Mouse (Mus musculus): ENCODE data around the gene Smg9.
"Not testable (repeated sequence)": the region's sequence is repeated elsewhere in the genome, so short reads cannot be mapped to it uniquely, and the experiment has no call there.

Smg9 gene

GRCm38 (mm10) chr7:24378049-24378701, 21.2 kb upstream of the Smg9 start:
- DNase-seq: no peak

DNA sequence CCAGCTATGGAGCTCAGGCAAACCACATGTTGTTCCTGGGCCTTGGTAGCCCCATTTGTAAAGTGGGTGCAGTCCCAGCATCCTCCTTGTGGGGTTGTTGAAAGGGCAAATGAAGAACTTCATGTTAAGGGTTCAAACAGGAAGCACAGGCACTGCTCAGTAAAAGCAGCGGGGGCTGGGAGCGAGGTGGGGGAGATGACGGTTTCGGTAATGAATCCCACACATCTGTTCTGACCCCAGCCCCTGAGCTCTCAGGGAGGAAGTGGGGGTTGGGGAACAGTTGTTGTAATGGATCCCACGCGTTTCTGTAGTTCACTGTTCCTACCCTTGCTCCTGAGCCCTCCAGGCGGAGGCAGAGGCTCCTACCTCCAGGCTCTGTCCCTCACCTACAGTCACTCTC, 19.5 kb upstream of the Smg9 start:
- DNase-seq: no peak

DNA sequence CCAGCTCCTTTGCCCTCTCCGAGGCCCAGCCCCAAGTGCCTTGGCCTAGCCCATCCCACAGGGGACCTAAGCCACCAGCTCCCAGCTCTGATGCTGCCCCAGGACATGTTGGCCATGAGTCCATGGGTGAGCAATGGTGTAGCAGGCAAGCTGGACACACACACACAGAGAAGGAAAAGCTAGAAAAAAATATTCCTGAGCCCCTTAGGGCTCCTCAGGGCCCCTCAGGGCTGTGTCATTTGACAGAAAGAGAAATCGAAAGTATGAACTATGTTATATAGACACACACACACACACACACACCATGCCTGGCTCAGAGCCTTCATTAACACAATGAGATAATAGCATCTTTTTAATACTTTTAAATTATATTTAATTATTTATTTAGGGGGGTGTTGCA, 19.0 kb upstream of the Smg9 start:
- no peak for DNase-seq

DNA sequence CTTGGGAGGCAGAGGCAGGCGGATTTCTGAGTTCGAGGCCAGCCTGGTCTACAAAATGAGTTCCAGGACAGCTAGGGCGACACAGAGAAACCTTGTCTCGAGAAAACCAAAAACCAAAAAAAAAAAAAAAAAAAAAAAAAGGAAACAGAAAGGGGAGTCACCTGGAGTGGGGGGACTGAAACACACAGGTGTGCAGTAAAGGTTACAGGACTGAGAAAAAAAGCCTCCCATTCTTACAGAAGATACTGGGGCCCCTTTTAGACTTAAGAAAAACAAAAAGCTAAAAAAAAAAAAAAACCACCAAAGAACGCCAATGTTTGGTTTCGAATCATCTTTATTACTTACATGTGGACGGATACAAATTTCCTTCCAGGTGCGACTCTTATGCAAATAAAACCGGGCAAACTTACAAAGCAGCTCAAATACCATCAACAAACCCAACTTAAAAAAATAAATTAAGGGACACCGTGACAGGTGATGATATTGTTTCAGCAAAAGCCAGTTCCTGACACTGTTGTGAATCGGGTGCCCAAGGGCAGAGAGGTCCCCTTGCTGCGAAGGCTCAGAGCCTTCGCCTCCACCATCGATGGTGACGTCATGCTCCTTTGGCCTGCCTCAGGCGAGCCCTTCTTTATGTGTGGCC, 16.6 kb upstream of the Smg9 start:
- DNase-seq: no peak

- DNase-seq: no peak
Observed at GRCm38 (mm10) chr7:24384070-24384469, 15.3 kb upstream of the Smg9 start.

- peak; percentile 70 for DNase-seq
Observed at GRCm38 (mm10) chr7:24384827-24385226, 14.6 kb upstream of the Smg9 start.

- DNase-seq: no peak
Observed at GRCm38 (mm10) chr7:24387059-24387556, 12.3 kb upstream of the Smg9 start.

GRCm38 (mm10) chr7:24389516-24390187, 9.8 kb upstream of the Smg9 start:
- no peak for DNase-seq

DNA sequence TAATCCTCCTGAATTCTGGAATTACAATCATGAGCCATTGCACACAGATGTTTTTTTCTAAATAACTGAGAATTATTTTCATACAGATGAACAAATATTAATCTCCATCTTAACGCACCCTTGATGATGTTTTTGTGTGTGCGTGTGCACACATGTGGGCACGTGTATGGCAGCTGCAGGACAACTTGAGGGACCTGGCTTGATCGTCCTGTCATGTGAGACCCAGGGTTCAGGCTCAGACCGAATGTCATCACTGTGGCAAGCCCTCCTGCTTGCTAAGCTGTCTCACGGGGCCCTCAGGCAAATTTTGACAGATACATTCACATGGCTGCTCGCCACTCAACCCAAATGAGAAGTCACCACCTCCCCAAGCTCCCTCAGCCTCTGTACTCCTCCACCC, 8.9 kb upstream of the Smg9 start:
- DNase-seq: no peak

DNA sequence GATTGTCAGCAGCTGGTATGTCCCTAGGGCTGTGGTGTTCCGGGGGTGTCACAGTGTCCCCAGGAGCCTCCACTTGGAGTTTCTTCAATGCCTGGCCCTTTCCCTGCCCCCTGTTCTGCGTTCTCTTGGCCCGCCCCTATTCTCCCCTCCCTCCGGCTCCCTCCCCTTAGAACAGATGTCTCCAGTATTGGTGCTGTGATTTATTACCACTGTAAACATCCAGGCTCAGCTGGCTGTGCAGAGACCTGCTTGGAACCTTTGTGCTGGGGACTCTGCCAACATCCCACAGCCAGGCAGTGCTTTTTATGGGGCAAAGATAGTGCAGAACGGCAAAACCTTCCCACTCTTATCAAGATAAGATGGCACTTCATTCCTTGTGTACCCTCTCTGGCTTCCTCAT, 8.3 kb upstream of the Smg9 start:
- DNase-seq: no peak

GRCm38 (mm10) chr7:24391687-24392086, 7.7 kb upstream of the Smg9 start:
- no peak for DNase-seq

DNA sequence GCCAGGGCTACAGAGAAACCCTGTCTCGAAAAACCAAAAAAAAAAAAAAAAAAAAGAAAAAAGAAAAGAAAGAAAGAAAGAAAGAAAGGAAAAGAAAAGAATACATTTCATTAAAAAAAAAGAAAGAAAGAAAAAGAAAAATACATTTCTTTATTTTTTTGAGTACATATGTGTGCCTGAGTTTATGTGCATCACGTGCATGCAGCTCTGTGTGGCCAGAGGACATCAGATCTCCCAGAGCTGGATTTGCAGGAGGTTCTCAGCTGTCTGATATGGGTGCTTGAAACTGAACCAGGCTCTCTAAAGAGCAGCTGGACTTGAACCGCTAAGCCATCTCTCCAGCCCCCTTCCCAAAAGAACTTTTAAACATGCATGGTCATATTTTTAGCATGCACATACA, 5.4 kb upstream of the Smg9 start:
- DNase-seq: no peak

- no peak for DNase-seq
Observed at GRCm38 (mm10) chr7:24394475-24395161, 4.8 kb upstream of the Smg9 start.

DNA sequence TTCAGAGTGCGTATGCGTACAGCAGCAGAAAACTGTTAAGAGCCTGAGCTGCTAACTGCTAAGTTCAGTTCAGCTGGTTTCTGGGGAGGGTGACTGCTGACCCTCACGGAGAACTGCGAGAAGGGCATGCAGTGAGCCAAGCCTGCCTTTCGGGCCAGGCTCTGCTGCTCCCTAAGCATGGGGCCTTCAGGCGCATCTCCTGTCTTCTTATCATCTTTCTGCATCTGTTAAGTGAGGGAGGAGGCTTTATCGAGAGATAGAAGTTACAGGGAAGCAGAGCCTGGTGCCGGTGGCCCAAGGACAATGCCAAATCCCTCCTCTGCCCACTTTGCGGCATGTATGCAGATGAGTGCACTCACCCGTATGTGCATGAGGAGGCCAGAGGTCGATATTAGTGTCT, 2.6 kb upstream of the Smg9 start:
- DNase-seq: no peak

GRCm38 (mm10) chr7:24398364-24398913, 980 bp upstream of the Smg9 start:
- no peak for DNase-seq

DNA sequence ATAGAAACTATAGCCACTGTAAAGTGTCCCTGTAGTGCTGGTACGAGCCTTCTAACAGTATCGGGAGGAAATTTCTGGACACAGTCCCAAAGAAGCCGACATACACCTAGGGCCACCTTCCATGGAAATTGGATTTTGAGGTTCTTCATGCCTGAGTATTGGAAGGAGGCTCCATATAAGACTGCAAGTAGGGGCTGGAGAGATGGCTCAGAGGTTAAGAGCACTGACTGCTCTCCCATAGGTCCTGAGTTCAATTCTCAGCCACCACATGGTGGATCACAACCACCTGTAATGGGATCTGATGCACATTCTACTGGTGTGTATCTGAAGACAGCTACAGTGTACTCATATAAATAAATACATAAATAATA, 648 bp downstream of the Smg9 start:
- DNase-seq: no peak

GRCm38 (mm10) chr7:24400489-24400888, 1.1 kb downstream of the Smg9 start:
- not testable (repeated sequence) for DNase-seq

DNA sequence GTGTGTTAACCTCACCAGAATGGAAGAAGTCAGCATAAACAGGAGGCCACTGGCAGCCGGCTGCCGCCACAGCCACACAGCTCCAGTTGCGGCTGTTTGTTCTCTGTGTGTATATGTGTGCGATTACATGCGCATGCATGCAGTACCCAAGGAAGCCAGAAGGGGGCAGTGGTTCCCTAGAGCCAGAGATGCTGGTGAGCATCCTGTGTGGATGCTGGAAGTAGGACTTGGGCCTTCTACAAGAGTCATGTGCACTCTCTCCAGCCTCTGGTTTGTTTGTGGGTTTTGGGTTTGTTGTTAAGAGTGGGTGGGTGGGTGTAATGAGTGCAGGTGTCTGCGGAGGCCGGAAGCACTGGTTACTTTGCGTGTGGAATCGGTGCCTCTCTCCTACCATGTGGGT, 3.4 kb downstream of the Smg9 start:
- no peak for DNase-seq

GRCm38 (mm10) chr7:24405649-24406048, 6.2 kb downstream of the Smg9 start:
- DNase-seq: no peak

DNA sequence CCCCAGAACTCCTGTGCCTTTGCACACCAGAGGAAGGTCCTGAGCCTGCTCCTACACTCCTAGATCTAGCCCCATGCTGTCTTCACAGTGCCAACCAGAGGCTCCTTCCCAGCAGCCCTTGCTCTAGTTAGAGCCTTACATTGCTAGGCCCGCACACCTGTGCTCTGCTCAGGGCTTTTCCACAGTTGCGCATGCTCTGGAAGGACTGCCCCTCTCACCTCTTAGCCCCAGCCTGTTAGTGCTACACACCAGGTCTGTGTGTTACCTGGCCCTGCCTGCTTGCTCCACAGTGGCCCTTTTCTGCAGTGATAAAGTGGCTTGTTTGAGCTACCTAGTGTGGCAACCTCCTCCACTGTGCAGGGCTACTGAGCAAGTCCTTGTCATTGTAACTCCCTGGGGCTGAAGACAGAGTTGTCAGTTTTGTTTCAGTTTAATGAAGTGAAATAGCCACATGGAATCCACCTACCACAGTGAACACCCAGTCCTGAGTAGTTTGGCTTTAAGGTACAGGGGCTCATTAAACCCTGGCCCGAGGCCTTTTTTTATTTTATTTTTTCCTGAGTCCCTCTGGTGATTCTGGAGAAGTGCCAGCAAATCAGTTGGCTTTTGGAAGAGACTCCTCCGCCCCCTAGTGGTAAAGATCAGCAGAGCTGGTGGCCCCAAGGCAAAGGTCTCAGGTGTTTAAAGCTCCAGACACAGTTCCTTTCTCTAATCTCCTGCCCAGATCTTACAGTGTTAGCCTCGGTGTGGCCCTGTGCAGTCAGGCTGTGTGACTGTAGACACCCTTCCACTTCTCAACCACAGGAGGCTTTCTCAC, 7.3 kb downstream of the Smg9 start:
- DNase-seq: peak; percentile 79

- no peak for DNase-seq
Observed at GRCm38 (mm10) chr7:24408186-24408585, 8.8 kb downstream of the Smg9 start.

GRCm38 (mm10) chr7:24410123-24410522, 10.7 kb downstream of the Smg9 start:
- DNase-seq: no peak

Data from kidney, adult 18-20 months (tissue).